Mouse (Mus musculus) heart, postnatal 25 days (tissue): ENCODE data around the gene Cpsf7. TPM values are rescaled to one million over a fixed set of nuclear protein-coding genes. Genes with fewer than 3 reads are reported as not detected.

Experiments used
- DNase-seq: peaks from one replicate; pipeline ENCODE4 v3.0.0; 2022; ENCODE audit warnings: low spot score
- intact Hi-C: fragments of 180-260 bp; cut with DNase I; formaldehyde crosslinking; loops from one replicate; pipeline ENCODE4 v1.15.1; 2025
- total RNA-seq, 2 experiments: library from RNA; stranded (reverse); gene quantifications; 2 replicates each; pipeline ENCODE4 v1.2.3; 2021

Cpsf7 gene
- total RNA-seq = 10 to 100 TPM; 24.8 to 28.4 TPM

DNA sequence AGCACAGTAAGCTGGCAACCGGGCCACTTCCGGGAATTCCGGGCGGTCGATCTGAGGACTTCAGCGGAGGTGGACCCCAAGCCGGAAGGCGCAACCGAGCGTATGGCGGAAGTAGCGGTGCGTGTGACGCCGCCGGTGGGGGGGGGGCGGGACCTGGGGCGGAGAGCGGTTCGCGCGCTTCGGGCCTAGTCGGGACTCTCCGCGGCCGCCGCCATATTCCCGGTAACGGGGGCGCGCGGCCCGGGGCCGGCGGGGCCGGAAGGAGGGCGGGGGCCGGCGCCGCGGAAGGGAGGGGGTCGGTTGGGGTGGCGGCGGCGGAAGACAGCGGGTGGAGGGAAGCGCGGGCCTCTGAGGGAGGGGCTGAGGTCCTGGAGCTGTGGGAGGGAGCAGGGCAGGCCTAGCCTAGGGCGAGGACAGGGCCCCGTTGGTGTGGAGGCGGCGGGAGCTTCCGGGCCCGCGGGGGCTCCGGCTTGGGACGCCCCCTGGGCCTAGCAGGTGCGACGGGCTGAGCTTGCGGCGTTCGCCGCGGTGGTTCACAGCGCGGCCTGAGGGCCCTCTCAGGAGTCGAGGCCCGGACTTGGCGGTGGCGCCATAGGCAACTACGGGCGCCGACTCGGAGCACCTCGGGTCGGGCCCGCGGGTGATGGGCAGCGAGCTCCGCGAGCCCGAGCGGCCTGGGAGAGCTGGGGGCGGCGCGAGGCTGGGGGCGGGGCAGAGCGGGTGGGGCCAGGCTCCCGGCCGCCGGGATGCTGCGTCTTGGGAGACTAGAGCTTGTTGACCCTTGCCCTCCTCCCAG lies at the start of gene Cpsf7:
TSS of gene Cpsf7 (plus strand) at position 161 of the 796 bp plus-strand sequence.
- peak; percentile 86 for DNase-seq
- intact Hi-C loops = no loop called here

DNA sequence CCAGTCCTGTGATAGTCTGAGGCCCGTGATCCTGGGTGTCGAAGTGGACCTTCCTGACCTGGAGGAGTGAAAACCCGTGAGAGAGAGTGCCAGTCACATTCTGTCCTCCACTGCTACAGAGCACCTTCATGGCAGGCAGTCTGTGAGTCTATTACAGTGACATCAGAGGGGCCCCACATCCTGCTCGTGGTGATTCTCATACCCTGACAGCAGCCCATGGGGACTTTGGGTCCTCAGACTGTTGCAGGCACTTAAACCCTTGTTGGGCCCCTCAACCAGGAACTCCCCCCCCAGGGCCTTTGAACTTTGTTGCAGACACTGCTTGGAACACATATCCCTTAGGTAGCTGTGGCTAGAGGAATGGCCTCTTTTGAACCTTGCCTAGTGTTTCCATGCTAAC lies 45.5 kb upstream of the Cpsf7 start:
- intact Hi-C loops = no loop called here
- DNase-seq = no peak

DNA sequence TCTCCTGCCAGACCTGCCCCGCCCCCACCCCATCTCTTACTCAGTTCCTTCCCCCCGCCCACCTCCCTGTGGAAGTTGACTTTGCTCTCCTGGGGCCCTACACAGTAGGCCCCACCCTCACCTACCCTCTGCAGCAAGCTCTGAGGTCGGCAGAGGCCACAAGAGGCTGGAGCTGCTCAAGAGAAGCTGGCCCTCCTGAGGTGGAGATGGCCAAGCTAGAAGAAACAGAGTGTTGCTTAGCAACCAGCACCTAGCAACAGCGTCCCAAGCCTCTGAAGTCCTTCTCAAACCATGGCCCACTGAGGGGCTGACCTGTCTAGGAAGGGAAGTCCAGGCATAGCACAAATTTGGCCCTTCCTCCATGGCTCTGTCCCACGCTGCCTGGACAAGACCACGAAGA lies 42.4 kb upstream of the Cpsf7 start, which contains the start of gene Ppp1r32:
TSS of gene Ppp1r32 (minus strand) at position 226 of the 400 bp plus-strand sequence.
- DNase-seq = no peak
- intact Hi-C loops = no loop called here

DNA sequence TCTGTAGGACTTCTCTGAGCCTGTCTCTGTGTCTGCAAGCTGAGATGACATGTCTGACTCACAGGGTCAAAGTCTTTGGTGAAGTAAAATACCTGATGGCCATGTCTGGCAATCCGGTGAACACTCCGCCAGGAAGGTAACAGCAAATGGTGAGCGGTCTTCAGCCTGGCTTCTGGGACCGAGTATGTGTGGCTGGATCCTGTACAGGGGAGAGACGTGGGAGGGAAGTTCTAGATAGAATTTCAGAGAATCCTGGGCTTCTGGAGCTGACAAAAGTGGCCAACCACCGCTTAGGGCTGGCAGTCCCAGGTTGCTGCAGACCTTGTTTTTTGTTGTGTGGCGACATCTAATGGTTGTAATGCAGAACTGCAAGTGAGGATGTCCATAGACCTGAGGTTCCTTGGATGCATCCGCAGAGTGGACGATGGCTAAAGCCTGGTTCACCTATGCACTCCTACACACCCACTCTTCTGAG lies 38.8 kb upstream of the Cpsf7 start:
- no peak for DNase-seq
- intact Hi-C loops = loop anchor here (1.0 to 5.0 kb wide), 4 partner anchors 37 to 229 kb away; no protein-coding TSS in a partner anchor

DNA sequence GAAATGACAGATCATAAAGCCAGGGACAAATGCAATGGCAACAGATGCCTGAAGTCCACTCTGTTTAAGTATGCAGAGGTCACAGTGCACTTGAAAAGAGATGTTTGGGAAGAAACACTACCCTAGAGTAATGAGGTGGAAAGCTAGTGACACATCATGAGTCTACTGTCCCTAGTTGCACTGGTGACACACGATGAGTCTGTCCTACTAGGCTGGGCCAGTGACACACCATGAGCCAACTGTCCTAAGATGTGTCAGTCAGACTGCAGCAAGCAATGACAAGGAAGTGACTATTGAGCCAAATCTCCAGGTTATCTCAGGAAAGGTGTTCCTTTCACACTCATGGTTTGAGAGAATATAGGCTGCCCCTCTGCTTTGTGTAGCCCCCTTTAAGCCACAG lies 29.4 kb upstream of the Cpsf7 start:
- no peak for DNase-seq
- intact Hi-C loops = no loop called here

DNA sequence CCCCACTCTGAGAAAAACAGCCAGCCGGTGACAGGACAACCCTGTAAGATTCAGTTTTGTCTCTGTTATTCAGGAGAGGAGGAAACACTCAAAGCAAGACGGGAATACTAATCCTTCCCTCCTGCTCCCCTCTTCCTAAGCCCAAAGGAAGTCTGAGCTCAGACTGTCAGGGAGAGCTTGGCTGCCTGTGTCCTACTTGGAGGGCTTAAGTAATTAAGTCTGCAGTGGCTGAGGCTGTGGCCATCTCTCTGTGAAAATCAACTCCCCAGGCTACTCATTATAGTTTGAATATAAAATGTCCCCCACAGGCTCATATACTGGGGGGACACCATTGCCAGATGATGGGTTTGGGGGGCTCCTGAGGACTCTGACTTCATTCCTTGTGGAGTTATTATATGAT lies 28.1 kb upstream of the Cpsf7 start:
- DNase-seq = no peak
- intact Hi-C loops = no loop called here

DNA sequence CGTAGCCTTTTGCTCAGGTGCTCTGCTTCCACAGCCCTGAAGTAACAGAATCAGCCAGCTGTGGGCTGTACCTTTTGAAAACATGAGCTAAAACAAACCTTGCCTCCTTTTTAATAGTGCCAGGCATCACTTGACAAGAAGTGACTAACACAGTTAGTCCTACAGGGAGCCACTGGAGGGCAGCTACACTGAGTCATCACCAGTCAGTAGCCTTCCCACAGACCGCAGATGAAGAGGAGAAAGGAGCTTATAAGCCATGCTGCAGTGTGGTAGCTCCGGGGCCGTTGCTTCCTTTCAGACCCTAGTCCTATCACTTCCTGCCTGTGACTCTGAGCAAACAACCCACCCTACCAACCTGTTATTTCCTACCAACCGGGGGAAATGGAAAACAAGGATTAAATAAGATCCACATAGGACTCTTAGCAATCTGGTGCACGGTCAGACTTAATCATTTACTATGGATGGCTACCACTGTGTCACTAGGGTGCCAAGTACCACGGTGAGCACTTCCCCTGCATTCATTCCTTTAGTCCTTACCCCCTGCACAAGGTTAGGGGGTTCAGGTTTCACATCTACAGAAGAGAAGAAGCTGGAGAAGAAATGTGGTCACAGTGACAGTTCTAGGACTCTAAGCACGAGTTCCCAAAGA lies 27.4 kb upstream of the Cpsf7 start:
- no peak for DNase-seq
- intact Hi-C loops = no loop called here

DNA sequence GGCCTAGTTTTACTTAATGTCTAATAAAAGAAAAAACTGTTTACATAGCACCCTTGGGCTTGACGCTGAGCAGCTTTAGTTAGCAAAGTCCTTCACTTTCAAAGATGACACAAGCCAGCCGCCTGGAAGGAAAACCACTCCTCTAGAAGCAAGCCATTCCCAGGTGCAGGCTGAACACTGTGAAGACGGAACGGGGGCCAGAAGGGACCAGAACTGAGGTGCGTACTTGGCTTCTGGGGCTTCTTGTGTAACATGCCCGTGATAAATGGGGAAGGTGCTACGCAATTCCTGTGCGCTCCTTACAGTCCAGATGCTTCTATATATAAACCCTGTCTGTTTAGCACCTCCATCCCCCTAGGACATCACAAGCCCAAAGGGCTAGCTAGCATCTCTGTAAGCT lies 24.5 kb upstream of the Cpsf7 start:
- intact Hi-C loops = loop anchor here (5.0 kb wide), 1 partner anchor 243 kb away; no protein-coding TSS in a partner anchor
- DNase-seq = no peak

DNA sequence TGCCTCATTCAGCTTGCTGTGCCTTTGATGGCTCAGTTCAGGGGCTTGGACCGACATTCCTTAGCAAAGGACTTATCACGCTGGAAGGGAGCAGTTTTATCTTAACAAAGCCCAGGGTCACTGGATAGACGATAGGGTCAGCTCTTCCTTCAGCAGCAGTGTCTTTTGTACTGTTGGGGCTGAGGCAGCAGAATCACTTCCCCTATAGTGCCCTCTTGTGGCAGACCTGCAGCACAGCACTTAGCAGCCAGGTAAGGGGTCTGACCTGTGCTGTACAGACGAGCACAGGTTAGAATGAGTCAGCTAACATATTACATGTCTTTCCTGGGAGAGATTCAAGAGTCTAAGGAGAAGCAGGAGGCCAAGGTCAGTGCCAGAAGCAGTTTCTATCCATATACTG lies 22.5 kb upstream of the Cpsf7 start:
- DNase-seq = no peak
- intact Hi-C loops = loop anchor here (5.0 kb wide), 1 partner anchor 245 kb away; no protein-coding TSS in a partner anchor

DNA sequence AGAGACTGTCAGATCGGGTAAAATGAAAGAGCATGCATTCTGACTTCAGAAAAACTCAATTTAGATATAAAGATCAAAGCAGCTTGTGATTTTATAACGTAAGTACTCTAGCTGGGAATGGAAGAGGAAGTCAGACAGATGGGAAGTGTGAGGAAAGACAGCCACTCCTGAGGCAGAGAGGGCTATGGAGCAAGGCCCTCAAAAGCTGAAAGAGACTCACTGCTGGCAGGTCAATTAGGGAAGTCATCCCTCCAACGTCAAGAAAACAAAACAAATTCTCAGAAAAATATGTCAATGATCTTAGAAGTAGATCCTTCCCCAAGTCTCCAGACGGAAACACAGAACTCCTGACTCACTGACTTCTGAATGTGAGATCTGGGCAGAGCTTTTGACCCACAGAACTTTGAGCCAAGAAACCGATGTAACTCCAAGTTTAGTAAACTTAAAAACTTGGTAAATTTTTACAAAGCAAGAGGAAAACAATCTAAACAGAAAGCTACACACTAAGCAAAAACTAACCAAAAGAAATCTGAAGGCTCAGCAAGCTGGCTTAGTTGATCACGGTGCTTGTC lies 14.2 kb upstream of the Cpsf7 start:
- intact Hi-C loops = no loop called here
- no peak for DNase-seq

DNA sequence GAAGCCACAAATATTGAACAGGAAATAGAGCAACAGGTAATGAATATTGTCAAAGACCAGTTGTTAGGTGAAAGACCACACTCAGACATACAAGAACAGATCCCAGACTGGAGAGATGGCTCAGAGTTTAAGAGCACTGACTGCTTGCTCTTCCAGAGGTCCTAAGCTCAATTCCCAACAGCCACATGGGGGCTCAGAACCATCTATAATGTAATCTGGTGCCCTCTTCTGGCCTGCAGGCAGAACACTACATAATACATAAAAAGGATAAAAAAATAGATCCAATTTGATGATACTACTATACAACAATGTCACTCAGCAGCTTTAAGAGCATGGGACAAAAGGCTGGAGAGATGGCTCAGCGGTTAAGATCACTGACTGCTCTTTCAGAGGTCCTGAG lies 4.7 kb upstream of the Cpsf7 start:
- no peak for DNase-seq
- intact Hi-C loops = no loop called here

DNA sequence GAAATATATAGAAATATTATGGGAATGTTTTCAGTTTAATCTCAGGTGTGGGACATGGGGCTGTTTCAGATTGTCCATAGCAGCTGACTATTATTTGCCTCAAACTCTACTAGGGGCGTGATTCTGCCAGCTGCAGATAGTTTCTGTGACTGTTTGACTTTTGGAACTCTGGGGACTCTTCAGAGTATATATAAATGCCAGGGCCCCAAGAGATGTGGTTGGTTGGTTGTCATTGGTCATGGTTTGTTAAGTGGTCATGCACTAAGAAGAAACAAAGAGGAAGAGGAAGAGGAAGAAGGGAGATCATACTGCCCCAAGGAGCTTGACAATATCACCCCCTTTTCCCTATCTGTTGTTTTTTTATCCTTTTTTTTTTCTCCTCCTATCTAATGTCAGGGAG lies 3.1 kb upstream of the Cpsf7 start:
- DNase-seq = no peak
- intact Hi-C loops = no loop called here

DNA sequence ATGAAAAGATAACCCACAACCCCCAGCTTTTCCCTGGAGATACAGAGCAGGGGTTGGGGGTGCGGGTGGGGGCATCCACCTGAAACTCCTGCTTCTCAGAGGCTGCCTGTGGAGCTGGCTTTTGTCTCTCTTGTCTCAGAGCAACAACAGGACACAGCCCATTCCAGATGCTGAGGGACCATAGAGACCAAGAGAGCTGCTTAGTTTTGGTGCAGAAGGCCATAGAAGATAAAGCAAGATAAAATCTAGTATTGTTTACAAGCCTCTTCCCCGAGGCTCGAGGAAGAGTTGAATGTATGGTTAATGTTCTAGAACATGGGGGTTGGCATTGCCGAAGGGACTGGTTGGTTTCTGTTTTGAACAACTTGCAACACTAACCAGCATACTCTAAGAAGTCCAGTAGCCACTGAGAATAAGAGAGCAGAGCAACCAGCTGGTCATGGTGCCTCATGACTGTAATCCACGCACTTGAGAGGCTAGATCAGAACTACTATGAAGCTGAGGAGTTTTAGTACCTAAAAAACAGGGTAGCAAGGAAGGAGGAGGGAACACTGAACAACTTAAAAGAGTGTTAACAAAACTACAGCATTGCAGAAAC lies 1.5 kb upstream of the Cpsf7 start:
- intact Hi-C loops = no loop called here
- no peak for DNase-seq

DNA sequence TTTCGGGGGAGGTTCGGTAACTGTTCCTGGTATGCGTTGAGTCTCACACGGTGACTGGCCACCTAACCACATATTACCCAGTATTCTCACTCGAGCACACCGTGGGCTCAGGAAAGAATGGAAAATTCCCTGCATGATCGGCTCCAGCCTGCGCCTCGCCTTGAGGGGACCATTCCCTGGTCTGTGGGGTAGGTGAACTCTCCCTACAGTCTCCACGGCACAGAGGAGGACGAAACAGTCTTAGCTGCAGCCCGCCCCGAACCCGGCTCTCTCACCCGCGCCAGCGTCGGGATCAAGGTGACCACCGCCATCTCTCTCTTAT lies 321 bp upstream of the Cpsf7 start:
- intact Hi-C loops = no loop called here
- no peak for DNase-seq

DNA sequence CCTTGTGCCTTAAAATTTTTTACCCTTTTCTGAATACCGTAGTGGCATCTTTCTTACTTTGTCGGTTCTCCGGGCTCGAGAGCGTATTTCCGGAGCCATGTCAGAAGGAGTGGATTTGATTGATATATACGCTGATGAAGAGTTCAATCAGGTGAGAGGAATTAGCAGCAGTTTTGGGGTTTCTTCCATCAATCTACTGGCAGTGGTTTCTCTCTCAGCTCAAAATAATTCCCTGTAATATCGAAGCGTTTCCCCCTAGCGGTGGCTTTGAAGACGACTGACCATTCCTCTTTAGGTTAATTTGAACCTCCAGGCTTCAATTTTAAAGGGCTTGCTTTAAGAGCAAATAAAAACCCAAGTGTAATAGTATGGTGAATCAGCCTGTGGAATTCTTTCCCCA lies 844 bp downstream of the Cpsf7 start, which contains the start of gene Sdhaf2:
TSS of gene Sdhaf2 (minus strand) at position 233 of the 400 bp plus-strand sequence.
- DNase-seq = no peak
- intact Hi-C loops = loop anchor here (2.0 kb wide), 1 partner anchor 29 kb away; no protein-coding TSS in a partner anchor

DNA sequence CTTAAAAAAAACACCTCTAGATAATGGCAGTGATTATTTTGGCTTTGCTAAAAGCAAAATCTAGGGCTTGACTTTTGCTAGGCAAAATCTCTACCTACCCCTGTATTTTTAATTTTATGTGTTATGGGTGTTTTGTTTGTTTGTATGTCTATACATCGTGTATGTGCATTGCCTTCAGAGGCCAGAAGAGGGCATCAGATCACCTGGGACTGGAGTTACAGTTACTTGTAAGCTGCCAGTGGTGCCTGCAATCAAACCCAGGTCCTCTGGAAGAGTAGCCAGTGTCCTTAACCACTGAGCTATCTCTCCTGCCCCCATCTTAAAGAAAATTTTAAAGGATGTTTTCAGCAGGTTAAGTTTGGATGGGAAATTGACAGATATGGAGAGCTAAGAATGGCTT lies 5.0 kb downstream of the Cpsf7 start:
- intact Hi-C loops = no loop called here
- DNase-seq = no peak

DNA sequence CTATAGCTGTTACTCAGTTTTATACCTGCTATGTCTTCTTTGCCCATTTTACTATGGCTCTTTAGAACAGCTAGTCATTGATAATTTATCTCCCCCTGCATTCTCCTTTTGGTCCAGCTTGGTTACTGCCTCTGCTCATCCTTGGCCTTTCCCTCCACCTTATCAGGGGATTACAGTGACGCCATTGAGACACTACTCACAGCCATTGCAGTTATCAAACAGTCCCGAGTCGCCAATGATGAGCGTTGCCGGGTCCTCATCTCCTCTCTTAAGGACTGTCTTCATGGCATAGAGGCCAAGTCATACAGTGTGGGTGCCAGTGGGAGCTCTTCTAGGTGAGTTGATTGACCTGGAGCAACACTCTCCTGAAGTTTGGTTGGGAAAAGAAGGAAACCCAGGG lies 14.4 kb downstream of the Cpsf7 start:
- DNase-seq = no peak
- intact Hi-C loops = no loop called here

DNA sequence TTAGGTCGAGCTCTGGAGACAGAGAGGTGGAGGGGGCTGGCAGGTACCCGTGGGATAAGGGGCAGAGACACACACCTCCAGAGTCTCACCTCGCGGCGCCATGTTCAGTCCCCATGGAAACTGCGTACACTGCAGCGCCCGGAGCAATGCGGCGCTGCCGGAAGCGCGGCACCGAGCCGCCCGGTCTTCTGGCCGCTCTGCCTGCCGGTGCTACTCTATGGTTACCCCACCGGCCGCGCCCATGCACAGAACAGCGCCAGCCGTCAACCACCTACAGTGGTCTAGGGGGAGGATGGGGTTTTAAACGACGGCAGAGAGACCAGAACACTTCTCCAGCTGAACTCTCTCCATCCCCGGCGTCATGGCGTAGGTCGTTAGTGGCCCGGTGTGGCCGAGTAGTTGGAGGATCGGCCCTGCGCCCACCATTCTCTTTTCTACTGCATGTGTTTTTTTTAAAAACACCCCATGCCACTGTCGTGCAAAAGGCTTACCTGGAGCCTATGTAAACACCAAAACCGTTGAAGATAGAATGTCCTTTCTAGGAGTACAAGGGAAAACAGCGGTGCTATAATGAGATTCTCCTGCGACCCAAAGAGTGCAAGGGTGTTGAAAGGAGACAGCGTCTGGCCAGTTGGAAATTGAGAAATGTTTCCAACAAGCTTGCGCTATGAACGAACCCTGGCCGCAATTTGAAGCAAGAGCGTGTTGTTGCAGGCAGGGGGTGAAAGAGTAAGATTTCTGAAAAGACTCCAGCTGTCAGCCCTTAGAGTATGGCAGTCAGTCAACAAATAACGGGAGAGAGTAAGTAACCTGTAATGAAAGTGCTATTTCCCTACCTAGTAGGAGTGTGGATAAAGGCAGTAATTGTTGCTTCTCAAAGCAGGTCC lies 30.8 kb downstream of the Cpsf7 start, which contains the start of gene Tmem216:
TSS of gene Tmem216 (minus strand) at position 615 of the 887 bp plus-strand sequence.
- peak; percentile 72 for DNase-seq
- intact Hi-C loops = loop anchor here (2.0 kb wide), 3 partner anchors 19 to 49 kb away; partner anchors contain the start of genes Ddb1, Sdhaf2 and Tkfc

DNA sequence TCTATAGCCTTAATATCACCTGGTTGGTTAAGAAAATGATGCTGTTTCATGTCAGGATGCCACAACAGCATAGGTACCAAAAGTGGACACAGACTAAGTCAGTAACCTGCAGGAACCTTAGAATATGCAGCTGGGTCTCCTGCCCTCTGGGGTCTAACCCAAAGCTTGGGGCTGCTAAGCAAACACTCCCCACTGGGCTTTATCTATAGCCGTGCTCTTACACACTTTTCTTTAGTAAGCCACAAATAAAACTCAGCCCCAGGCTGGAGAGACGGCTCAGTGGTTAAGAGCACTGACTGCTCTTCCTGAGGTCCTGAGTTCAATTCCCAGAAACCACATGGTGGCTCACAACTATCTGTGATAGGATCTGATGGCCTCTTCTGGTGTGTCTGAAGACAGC lies 31.9 kb downstream of the Cpsf7 start:
- DNase-seq = no peak
- intact Hi-C loops = loop anchor here (2.0 kb wide), 1 partner anchor 48 kb away; the partner anchor contains the start of genes Ddb1 and Tkfc
